ENCODE assay signal across 8 mouse cellular contexts in genomic region chr15:86057908-86058307, GRCm38 (mm10). TPM values are rescaled to one million over a fixed set of nuclear protein-coding genes. Genes with fewer than 3 reads are reported as not detected.
DNase-seq lines count a peak whose midpoint lies in the region; ATAC-seq and TF ChIP-seq lines count a peak whose summit lies in the region.

No protein-coding gene starts in this region.

- no peak for DNase-seq in lung, adult 2 months
- no peak for DNase-seq in lung, postnatal 14 days
- peak; percentile 43 for DNase-seq in embryonic facial prominence, embryonic 10.5 days (ENCODE audit: low spot score)
- no peak for DNase-seq in intestine, embryonic 14.5 days (ENCODE audit: low spot score)
- no peak for DNase-seq in right cerebral cortex, postnatal 36 days (ENCODE audit: low spot score in 2 of 2)
- no peak for DNase-seq in spleen, postnatal 10 days (ENCODE audit: low spot score in 2 of 2)
- no peak for DNase-seq in urinary bladder, postnatal 25 days (ENCODE audit: low spot score)

- no peak for TF ChIP-seq CTCF in lung, adult 2 months (IDR thresholded peaks at IDR 0.05; ENCODE audit: insufficient read depth, low read length)

- WGBS in lung, adult 2 months, result 32% methylated on average over 7 of the region's 7 CpGs
- 6% methylated on average over 7 of the region's 7 CpGs for WGBS in embryonic facial prominence, embryonic 10.5 days
- 10% methylated on average over 7 of the region's 7 CpGs for WGBS in intestine, embryonic 14.5 days
- 13% methylated on average over 7 of the region's 7 CpGs for WGBS in neural tube, embryonic 14.5 days

- H3K4me2 ChIP-seq in intestine, embryonic 14.5 days (ENCODE audit: low read length), result peak overlapping the region; percentile 84
- peak overlapping the region; percentile 99 for H3K4me2 ChIP-seq in neural tube, embryonic 14.5 days (ENCODE audit: low read depth, low read length)

- peak overlapping the region; percentile 56 for H3K4me3 ChIP-seq in lung, adult 2 months (replicated peaks; ENCODE audit: extremely low read depth, low read depth, low read length)
- H3K4me3 ChIP-seq in embryonic facial prominence, embryonic 10.5 days, result peak overlapping the region; percentile 89
- peak overlapping the region; percentile 74 for H3K4me3 ChIP-seq in intestine, embryonic 14.5 days (ENCODE audit: low read depth, low read length)
- peak overlapping the region; percentile 91 for H3K4me3 ChIP-seq in neural tube, embryonic 14.5 days (ENCODE audit: low read depth, low read length)

- no peak for TF ChIP-seq POLR2A in lung, adult 2 months (IDR thresholded peaks at IDR 0.05; ENCODE audit: borderline replicate concordance, extremely low read depth, low read depth, low read length)

- no peaks in the 10 kb centered on the region for H3K9me3 ChIP-seq in embryonic facial prominence, embryonic 10.5 days
- H3K9me3 ChIP-seq in intestine, embryonic 14.5 days (ENCODE audit: control insufficient read depth, low read length), result no peaks in the 10 kb centered on the region
- H3K9me3 ChIP-seq in neural tube, embryonic 14.5 days (ENCODE audit: control insufficient read depth, low read length), result no peaks in the 10 kb centered on the region

- H3K4me1 ChIP-seq in lung, adult 2 months (ENCODE audit: control insufficient read depth, insufficient read depth, low read length), result peaks cover 3% of the 10 kb centered on the region; the same call in 1 of the 2 replicates
- peaks cover 53% of the 10 kb centered on the region for H3K4me1 ChIP-seq in embryonic facial prominence, embryonic 10.5 days
- peaks cover 24% of the 10 kb centered on the region for H3K4me1 ChIP-seq in intestine, embryonic 14.5 days (replicated peaks; ENCODE audit: control insufficient read depth, insufficient read depth, low read length)
- H3K4me1 ChIP-seq in neural tube, embryonic 14.5 days (ENCODE audit: control insufficient read depth, insufficient read depth, low read length), result peaks cover 41% of the 10 kb centered on the region

- peaks cover 6% of the 10 kb centered on the region; the same call in 1 of the 2 replicates for H3K27me3 ChIP-seq in embryonic facial prominence, embryonic 10.5 days (replicated peaks; ENCODE audit: low read depth, poor library complexity, severe bottlenecking)
- H3K27me3 ChIP-seq in intestine, embryonic 14.5 days (replicated peaks; ENCODE audit: control insufficient read depth, insufficient read depth, low read length), result no peaks in the 10 kb centered on the region
- no peaks in the 10 kb centered on the region for H3K27me3 ChIP-seq in neural tube, embryonic 14.5 days (ENCODE audit: control insufficient read depth, insufficient read depth, low read length)

- H3K36me3 ChIP-seq in embryonic facial prominence, embryonic 10.5 days (replicated peaks), result no peaks in the 10 kb centered on the region
- no peaks in the 10 kb centered on the region for H3K36me3 ChIP-seq in intestine, embryonic 14.5 days (ENCODE audit: control insufficient read depth, insufficient read depth, low read length)
- no peaks in the 10 kb centered on the region for H3K36me3 ChIP-seq in neural tube, embryonic 14.5 days (ENCODE audit: control insufficient read depth, insufficient read depth, low read length)

- peak overlapping the region; percentile 86 for H3K9ac ChIP-seq in intestine, embryonic 14.5 days (ENCODE audit: low read length)
- H3K9ac ChIP-seq in neural tube, embryonic 14.5 days (replicated peaks; ENCODE audit: low read depth, low read length), result peak overlapping the region; percentile 98

- no peak; the same call in 1 of the 2 replicates for ATAC-seq in intestine, embryonic 14.5 days (replicated peaks; ENCODE audit: low FRiP score, low TSS enrichment, low read depth)
- ATAC-seq in neural tube, embryonic 14.5 days (ENCODE audit: low read depth), result peak; percentile 35; the same call in 1 of the 2 replicates

- H3K27ac ChIP-seq in embryonic facial prominence, embryonic 10.5 days (replicated peaks), result peak overlapping the region; percentile 95
- H3K27ac ChIP-seq in intestine, embryonic 14.5 days (ENCODE audit: low read depth), result peak overlapping the region; percentile 30; the same call in 1 of the 2 replicates
- peak overlapping the region; percentile 90 for H3K27ac ChIP-seq in neural tube, embryonic 14.5 days (ENCODE audit: low read depth, low read length)

RNA-seq across cellular contexts. Expression of gene Gramd4, which starts 0.4 kb away (rescaled TPM):
- polyA plus RNA-seq in lung, adult 2 months (2012; rRNA removed), result 21.5 and 24.4 TPM in 2 replicates
- 13.7 and 13.8 TPM in 2 replicates for polyA plus RNA-seq in embryonic facial prominence, embryonic 10.5 days (2016; fragmentation: Nextera tagmentation; extraction: Ambion mirVana)
- 6.0 and 8.1 TPM in 2 replicates for polyA plus RNA-seq in intestine, embryonic 14.5 days (2014; fragmentation: Nextera tagmentation; extraction: Ambion mirVana)
- 17.1 and 23.6 TPM in 2 replicates for polyA plus RNA-seq in neural tube, embryonic 14.5 days (2014; fragmentation: Nextera tagmentation; extraction: Ambion mirVana)

RNA-seq across cellular contexts. Expression of gene Celsr1, which starts 24.3 kb away (rescaled TPM):
- polyA plus RNA-seq in lung, adult 2 months (2012; rRNA removed), result 16.0 and 16.2 TPM in 2 replicates
- polyA plus RNA-seq in embryonic facial prominence, embryonic 10.5 days (2016; fragmentation: Nextera tagmentation; extraction: Ambion mirVana), result 1.2 and 1.5 TPM in 2 replicates
- 1.3 and 2.2 TPM in 2 replicates for polyA plus RNA-seq in intestine, embryonic 14.5 days (2014; fragmentation: Nextera tagmentation; extraction: Ambion mirVana)
- polyA plus RNA-seq in neural tube, embryonic 14.5 days (2014; fragmentation: Nextera tagmentation; extraction: Ambion mirVana), result 2.4 and 2.6 TPM in 2 replicates

Comparison
In these comparisons a context has a peak if more than half of its experiments do, and no peak if none do; other contexts are left out.
1. H3K27ac ChIP-seq: peak in every context shown above with its lines; median percentile 95 in embryonic facial prominence, embryonic 10.5 days; 90 in neural tube, embryonic 14.5 days; 30 in intestine, embryonic 14.5 days.